Mouse (Mus musculus) spleen, adult 2 months (tissue): ENCODE results near the gene Nme1.

Source experiments
- CTCF ChIP-seq: fragments of 200-500 bp; IDR thresholded peaks from 2 replicates; pipeline ENCODE4 v1.5.1; 2011; ENCODE audit warnings: mild to moderate bottlenecking, inconsistent platforms; ENCODE audit not compliant: insufficient read depth, insufficient read length, insufficient replicate concordance; ENCODE audit errors: extremely low read depth
- POLR2A ChIP-seq: fragments of 200-500 bp; IDR thresholded peaks from 2 replicates; pipeline ENCODE4 v1.6.1; 2011; ENCODE audit warnings: low read depth, low read length, inconsistent platforms

- no peak for TF ChIP-seq CTCF
- no peak for TF ChIP-seq POLR2A
These were observed 15.9 kb downstream of the Nme1 start for GRCm38 (mm10) chr11:93952376-93952775.
